Mouse (Mus musculus) neutrophil, adult 5-6 weeks (primary cell): ENCODE measurements around the gene Slc35a1. TPM values are rescaled to one million over a fixed set of nuclear protein-coding genes. Genes with fewer than 3 reads are reported as not detected.

Source experiments
- ATAC-seq: fragments of 151-379, 151-347 bp; 2 replicates; pipeline ENCODE4 v1.8.0; 2017; ENCODE audit warnings: mild to moderate bottlenecking, moderate TSS enrichment; ENCODE audit not compliant: insufficient number of reproducible peaks, poor library complexity, low FRiP score, severe bottlenecking; ENCODE audit errors: extremely low read depth
- total RNA-seq: library from RNA; stranded (forward); fragments of 200-1000 nt; gene quantifications from 2 replicates; pipeline ENCODE4 v1.2.3, GENCODE M21; 2017

The Slc35a1 gene
- total RNA-seq, 1 experiment from 2014 or later, result 16.4 TPM

GRCm38 (mm10) chr4:34661514-34661913 lies 25.7 kb downstream of the Slc35a1 start:
- ATAC-seq, result no peak

GRCm38 (mm10) chr4:34659012-34659411 lies 28.2 kb downstream of the Slc35a1 start:
- ATAC-seq, result no peak

- no peak for ATAC-seq
These were observed 31.1 kb downstream of the Slc35a1 start for GRCm38 (mm10) chr4:34656101-34656500.

- no peak for ATAC-seq
These were observed 34.1 kb downstream of the Slc35a1 start for GRCm38 (mm10) chr4:34653179-34653578.

- no peak for ATAC-seq
These were observed 42.5 kb downstream of the Slc35a1 start for GRCm38 (mm10) chr4:34644779-34645178.

- no peak for ATAC-seq
These were observed 46.5 kb downstream of the Slc35a1 start for GRCm38 (mm10) chr4:34640731-34641130.

DNA sequence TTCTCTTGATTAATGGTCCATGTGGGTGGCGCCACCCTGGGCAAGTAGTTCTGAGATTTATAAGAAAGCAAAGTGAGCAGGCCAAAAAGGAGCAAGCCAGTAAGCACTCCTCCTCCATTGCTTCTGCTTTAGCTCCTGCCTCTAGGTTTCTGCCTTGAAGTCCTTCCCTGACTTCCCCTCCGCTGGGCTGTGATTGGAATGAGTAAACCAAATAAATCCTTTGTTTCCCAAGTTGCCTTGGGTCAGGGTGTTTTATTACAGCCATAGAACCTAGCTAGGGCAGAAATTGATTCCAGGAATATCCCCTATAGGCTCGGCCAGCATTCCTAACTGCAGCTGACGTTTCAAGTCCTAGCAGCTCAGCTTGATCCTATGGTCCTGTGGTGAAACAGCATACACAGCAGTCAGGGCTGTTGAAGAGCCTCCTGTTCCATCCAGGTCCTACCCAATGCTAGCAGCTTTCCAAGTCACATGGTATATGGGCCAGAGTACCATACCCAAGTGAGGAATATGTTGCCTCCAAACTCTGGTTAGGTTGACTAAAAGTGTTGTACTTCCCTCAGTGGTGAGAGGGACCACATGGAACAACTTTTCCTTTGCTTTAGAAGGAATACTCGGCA lies 47.4 kb downstream of the Slc35a1 start:
- ATAC-seq, result no peak

GRCm38 (mm10) chr4:34637851-34638250 lies 49.4 kb downstream of the Slc35a1 start:
- no peak for ATAC-seq

DNA sequence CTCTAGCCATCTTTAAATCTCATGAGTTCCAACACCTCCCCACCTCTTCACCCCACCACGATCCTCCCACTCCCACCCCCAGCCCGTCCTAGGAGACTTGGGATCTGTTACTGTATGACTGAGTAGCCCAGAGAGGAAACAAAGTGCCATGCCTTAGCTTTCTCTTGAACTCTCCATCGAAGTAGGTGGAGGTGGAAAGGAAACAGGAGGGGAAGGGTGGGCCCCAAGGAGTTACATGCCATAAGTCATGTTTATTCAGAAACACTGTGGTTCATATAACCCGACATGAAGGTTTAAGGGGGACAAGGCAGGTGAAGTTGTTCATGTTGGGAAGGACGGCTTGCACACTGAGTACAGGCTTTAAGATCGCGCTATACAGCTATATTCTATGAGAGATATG lies 49.9 kb downstream of the Slc35a1 start:
- ATAC-seq, result no peak

DNA sequence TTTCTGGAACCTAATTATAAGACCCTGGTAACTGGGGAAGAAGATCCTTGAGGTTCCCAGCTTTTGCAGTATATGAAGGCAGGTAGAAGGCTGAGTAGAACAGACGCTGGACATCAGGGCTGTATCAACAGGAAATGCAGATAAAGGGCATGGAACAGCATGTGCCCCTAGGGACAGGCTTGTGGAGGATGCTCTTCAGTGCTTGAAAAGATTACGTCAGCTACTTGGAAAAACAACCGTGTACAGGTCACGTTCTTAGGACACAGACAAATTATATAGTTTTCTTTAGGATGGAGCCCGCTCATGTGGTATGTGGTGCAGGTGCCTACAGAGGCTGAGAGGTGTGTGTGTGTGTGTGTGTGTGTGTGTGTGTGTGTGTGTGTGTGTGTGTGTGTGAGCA lies 51.2 kb downstream of the Slc35a1 start:
- ATAC-seq, result no peak

DNA sequence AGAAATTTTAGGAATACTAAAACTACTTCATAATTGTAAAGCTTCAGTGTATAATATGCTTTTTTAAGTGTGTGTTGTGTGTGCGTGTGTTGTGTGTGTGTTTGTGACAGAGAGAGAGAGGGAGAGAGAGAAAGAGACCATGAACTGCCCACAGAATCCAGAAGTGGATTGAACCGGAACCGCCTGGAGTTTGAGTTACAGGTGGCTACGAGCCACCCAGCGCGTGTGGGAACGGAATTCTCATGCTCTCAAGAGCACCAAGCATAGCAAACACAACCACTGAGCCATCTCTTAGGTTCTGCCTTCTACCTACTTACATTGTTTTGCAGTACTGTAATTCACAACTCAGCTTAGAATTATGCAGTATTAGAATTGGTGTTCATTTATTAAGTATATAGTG lies 53.1 kb downstream of the Slc35a1 start:
- ATAC-seq, result no peak

DNA sequence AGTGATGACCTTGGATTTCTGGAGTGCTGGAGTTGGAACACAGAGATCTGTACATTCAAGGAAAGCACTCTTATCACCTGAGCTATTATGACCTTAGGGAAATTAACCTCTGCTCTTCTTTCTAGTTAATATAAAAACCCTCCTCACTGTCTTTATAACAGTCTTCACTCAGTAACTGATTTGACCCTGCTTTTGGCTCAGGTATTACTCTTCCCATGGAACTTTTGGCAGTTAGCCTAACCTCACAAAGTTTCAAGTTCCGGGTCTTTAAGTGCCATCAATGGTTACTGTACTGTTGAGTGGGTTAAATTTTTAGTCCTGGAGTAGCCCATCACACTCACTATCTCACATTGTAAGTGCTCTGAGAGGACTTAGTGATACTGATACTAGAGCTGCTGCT lies 57.3 kb downstream of the Slc35a1 start:
- no peak for ATAC-seq

- no peak for ATAC-seq
These were observed 60.8 kb downstream of the Slc35a1 start for GRCm38 (mm10) chr4:34626401-34626800.

GRCm38 (mm10) chr4:34625556-34625955 lies 61.7 kb downstream of the Slc35a1 start:
- no peak for ATAC-seq

DNA sequence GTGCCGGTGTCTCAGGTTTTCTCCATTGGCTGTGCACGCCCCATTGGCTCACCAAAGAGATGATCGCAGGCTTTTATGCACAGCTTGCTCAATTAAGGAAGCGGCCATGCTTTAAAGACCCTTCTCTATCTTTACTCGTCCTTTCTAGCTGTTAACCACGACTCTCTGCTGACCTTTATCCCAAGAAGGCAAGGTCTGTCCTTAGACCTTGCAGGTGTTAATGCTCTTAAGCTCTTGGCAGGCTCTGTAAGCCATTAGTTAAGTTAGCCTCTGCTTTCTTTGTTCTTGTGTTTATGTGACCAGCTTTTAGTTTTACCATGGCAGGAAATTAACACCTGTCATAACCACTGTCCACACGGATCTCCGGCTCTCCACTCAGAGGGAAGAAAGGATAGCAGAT lies 71.1 kb downstream of the Slc35a1 start:
- ATAC-seq, result no peak

DNA sequence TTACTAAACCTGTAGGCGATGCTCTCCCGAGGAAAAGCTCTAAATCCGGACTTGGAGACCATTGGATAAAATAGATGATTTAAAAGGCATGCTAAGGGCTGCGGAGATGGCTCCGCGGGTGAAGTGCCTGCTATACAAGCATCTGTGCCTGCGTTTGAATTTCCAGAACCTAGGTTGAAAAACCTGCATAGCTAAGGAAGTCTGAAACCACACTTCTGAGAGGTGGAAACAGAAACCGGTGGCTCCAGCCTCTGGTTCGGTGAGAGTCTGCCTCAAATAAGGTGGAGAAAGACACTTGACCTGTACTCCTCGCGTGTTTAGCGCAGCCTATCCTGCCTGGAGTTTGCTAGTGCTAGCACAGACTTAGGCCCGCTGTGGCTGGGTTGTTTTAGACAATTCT lies 71.9 kb downstream of the Slc35a1 start:
- ATAC-seq, result no peak

- peak; percentile 99 for ATAC-seq
These were observed 72.6 kb downstream of the Slc35a1 start, which contains the start of the genes Orc3 and Rars2 for GRCm38 (mm10) chr4:34614630-34615094. Orc3 (minus strand) TSS chr4:34614944. Rars2 (plus strand) TSS chr4:34614957.

- ATAC-seq, result no peak
These were observed 73.6 kb downstream of the Slc35a1 start for GRCm38 (mm10) chr4:34613571-34614145.
